Mouse (Mus musculus) heart, postnatal 0 days (tissue): ENCODE measurements at regions not wholly inside any gene's neighbourhood (a gene's known extent, or its start where the extent isn't known, plus 50 kb on each side); places are given as distances from the start of the nearest gene placed in this dataset.

Experiments used
- ATAC-seq: fragments of 200-750 bp; cut with Nextera tagmentation; 2 replicates; pipeline ENCODE4 v1.8.0; 2017; ENCODE audit warnings: low read depth, moderate number of reproducible peaks, moderate library complexity; ENCODE audit not compliant: insufficient read depth
- DNase-seq: peaks from one replicate; pipeline ENCODE4 v3.0.0-alpha.2; 2016; ENCODE audit warnings: low spot score
- H3K27ac ChIP-seq: fragments of 300-500 bp; sonication (generic); 2 replicates; pipeline ENCODE4 v1.5.1; 2014; ENCODE audit warnings: low read depth, mild to moderate bottlenecking
- H3K27me3 ChIP-seq: fragments of 300-500 bp; sonication (generic); 2 replicates; pipeline ENCODE4 v1.6.1; 2014; ENCODE audit warnings: low read length, mixed read lengths; ENCODE audit not compliant: control insufficient read depth, insufficient read depth
- H3K36me3 ChIP-seq: fragments of 300-500 bp; sonication (generic); replicated peaks from 2 replicates; pipeline ENCODE4 v1.6.1; 2014; ENCODE audit warnings: low read length, mixed read lengths; ENCODE audit not compliant: control insufficient read depth, insufficient read depth
- H3K4me1 ChIP-seq: fragments of 300-500 bp; sonication (generic); 2 replicates; pipeline ENCODE4 v1.6.1; 2014; ENCODE audit warnings: antibody characterized with exemption; ENCODE audit not compliant: control insufficient read depth, insufficient read depth
- H3K4me2 ChIP-seq: fragments of 300-500 bp; sonication (generic); 2 replicates; pipeline ENCODE4 v1.6.1; 2014; ENCODE audit warnings: low read depth, mild to moderate bottlenecking, low read length, moderate library complexity
- H3K4me3 ChIP-seq: fragments of 300-500 bp; sonication (generic); 2 replicates; pipeline ENCODE4 v1.5.1; 2014; ENCODE audit warnings: low read depth, low read length
- H3K9ac ChIP-seq: fragments of 300-500 bp; sonication (generic); replicated peaks from 2 replicates; pipeline ENCODE4 v1.6.1; 2014; ENCODE audit warnings: low read depth, low read length, mixed read lengths
- H3K9me3 ChIP-seq: fragments of 300-500 bp; sonication (generic); replicated peaks from 2 replicates; pipeline ENCODE4 v1.6.1; 2016; ENCODE audit warnings: low read length; ENCODE audit not compliant: control insufficient read depth
- CTCF ChIP-seq: IDR thresholded peaks from 2 replicates; pipeline ENCODE4 v1.5.1; 2016; ENCODE audit warnings: antibody characterized with exemption, control low read depth, low read depth
- EP300 ChIP-seq: IDR thresholded peaks from 2 replicates; pipeline ENCODE4 v1.6.1; 2016; ENCODE audit warnings: antibody characterized with exemption, low read depth
- WGBS: fragments of 180-500 bp; shearing (Covaris S2); extraction: QIAGEN DNeasy Blood & Tissue Kit; methylation state at CpG from one replicate; pipeline ENCODE4 v1.1.7; 2014; 5-methylcytosine and 5-hydroxymethylcytosine counted together

GRCm38 (mm10) chr2:53276435-53276834 lies 84.9 kb downstream of the Arl6ip6 start:
- TF ChIP-seq EP300: no peak
- TF ChIP-seq CTCF: no peak
- WGBS: 33% methylated on average over 1 of the region's 1 CpGs
- H3K4me2 ChIP-seq: no peak overlapping the region
- H3K9me3 ChIP-seq: no peaks in the 10 kb centered on the region
- no peaks in the 10 kb centered on the region for H3K27me3 ChIP-seq
- H3K4me1 ChIP-seq: no peaks in the 10 kb centered on the region
- no peak overlapping the region for H3K4me3 ChIP-seq
- DNase-seq (no peak), ATAC-seq (no peak)
- H3K36me3 ChIP-seq: no peaks in the 10 kb centered on the region
- H3K9ac ChIP-seq: no peak overlapping the region
- no peak overlapping the region for H3K27ac ChIP-seq

- ATAC-seq: no peak
- Histone ChIP-seq H3K36me3 (no peaks in the 10 kb centered on the region), H3K4me3 (no peak overlapping the region), H3K4me2 (no peak overlapping the region), H3K4me1 (no peaks in the 10 kb centered on the region), H3K9me3 (no peaks in the 10 kb centered on the region), H3K27me3 (no peaks in the 10 kb centered on the region), H3K27ac (no peak overlapping the region), H3K9ac (no peak overlapping the region)
- 61% methylated on average over 2 of the region's 2 CpGs for WGBS
- no peak for DNase-seq
- TF ChIP-seq CTCF (no peak), EP300 (no peak)
Observed at GRCm38 (mm10) chr2:53301712-53302423, 110.3 kb downstream of the Arl6ip6 start.

- H3K9me3 ChIP-seq: no peaks in the 10 kb centered on the region
- DNase-seq (no peak), ATAC-seq (no peak)
- H3K4me1 ChIP-seq: no peaks in the 10 kb centered on the region
- H3K9ac ChIP-seq: no peak overlapping the region
- H3K4me2 ChIP-seq: no peak overlapping the region
- 27% methylated on average over 6 of the region's 6 CpGs for WGBS
- H3K36me3 ChIP-seq: no peaks in the 10 kb centered on the region
- no peak overlapping the region for H3K4me3 ChIP-seq
- H3K27me3 ChIP-seq: no peaks in the 10 kb centered on the region
- TF ChIP-seq CTCF: peak; percentile 48
- no peak for TF ChIP-seq EP300
- no peak overlapping the region for H3K27ac ChIP-seq
Observed at GRCm38 (mm10) chr2:53330680-53331079, 139.2 kb downstream of the Arl6ip6 start.

GRCm38 (mm10) chr2:53359026-53359425 lies 167.5 kb downstream of the Arl6ip6 start:
- Histone ChIP-seq H3K4me1 (no peaks in the 10 kb centered on the region), H3K9me3 (no peaks in the 10 kb centered on the region), H3K27ac (no peak overlapping the region), H3K9ac (no peak overlapping the region), H3K4me3 (no peak overlapping the region), H3K4me2 (no peak overlapping the region), H3K36me3 (no peaks in the 10 kb centered on the region), H3K27me3 (no peaks in the 10 kb centered on the region)
- 59% methylated on average over 2 of the region's 2 CpGs for WGBS
- no peak for DNase-seq
- no peak for ATAC-seq
- no peak for TF ChIP-seq EP300
- TF ChIP-seq CTCF: no peak

- no peak for DNase-seq
- 27% methylated on average over 1 of the region's 1 CpGs for WGBS
- no peaks in the 10 kb centered on the region for H3K9me3 ChIP-seq
- H3K27me3 ChIP-seq: no peaks in the 10 kb centered on the region
- no peak overlapping the region for H3K9ac ChIP-seq
- H3K4me1 ChIP-seq: no peaks in the 10 kb centered on the region
- no peak overlapping the region for H3K4me2 ChIP-seq
- H3K27ac ChIP-seq: no peak overlapping the region
- TF ChIP-seq CTCF (no peak), EP300 (no peak)
- no peak overlapping the region for H3K4me3 ChIP-seq
- H3K36me3 ChIP-seq: no peaks in the 10 kb centered on the region
- ATAC-seq: no peak
Observed at GRCm38 (mm10) chr2:53382348-53382747, 190.8 kb downstream of the Arl6ip6 start.
